Mouse (Mus musculus): ENCODE measurements around the gene Rasgrf1. TPM values are rescaled to one million over a fixed set of nuclear protein-coding genes. Genes with fewer than 3 reads are reported as not detected.

The Rasgrf1 gene
- polyA plus RNA-seq, 1 experiment from 2014 or later, result 11.2 TPM

DNA sequence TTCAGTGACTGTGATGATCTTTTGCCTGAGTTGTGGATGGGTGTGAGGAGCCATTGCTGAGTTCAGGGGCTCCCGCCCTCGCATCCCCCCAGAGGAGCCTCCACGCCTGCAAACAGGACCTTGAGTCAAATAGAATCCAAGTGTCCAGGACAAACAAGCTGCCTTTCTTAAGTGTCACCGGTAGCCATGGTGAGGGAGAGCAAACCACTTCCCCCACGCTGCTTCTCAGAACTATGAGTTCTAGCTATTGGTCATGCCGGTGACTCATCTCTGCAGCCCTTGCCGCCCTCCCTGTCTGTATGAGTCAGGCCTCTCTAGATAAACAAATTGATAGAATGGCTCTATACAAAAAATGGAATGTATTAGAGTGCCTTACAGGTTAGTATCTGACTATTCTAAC lies 35.3 kb upstream of the Rasgrf1 start:
- Histone ChIP-seq H3K27ac (ENCODE audit: low read length) (no peak overlapping the region), H3K36me3 (ENCODE audit: control insufficient read depth, insufficient read depth) (no peaks in the 10 kb centered on the region), H3K9me3 (ENCODE audit: control insufficient read depth, low read length) (peaks cover 3% of the 10 kb centered on the region; the same call in 1 of the 2 replicates), H3K4me3 (replicated peaks; ENCODE audit: low read length) (no peak overlapping the region), H3K9ac (replicated peaks; ENCODE audit: low read depth, low read length) (no peak overlapping the region), H3K4me2 (ENCODE audit: low read length) (no peak overlapping the region), H3K4me1 (replicated peaks; ENCODE audit: control insufficient read depth, insufficient read depth, low read length) (peaks cover 9% of the 10 kb centered on the region), H3K27me3 (replicated peaks; ENCODE audit: control insufficient read depth, insufficient read depth, low read length) (peaks cover 12% of the 10 kb centered on the region)
- WGBS, result 63% methylated on average over 7 of the region's 7 CpGs
- no peak for ATAC-seq

DNA sequence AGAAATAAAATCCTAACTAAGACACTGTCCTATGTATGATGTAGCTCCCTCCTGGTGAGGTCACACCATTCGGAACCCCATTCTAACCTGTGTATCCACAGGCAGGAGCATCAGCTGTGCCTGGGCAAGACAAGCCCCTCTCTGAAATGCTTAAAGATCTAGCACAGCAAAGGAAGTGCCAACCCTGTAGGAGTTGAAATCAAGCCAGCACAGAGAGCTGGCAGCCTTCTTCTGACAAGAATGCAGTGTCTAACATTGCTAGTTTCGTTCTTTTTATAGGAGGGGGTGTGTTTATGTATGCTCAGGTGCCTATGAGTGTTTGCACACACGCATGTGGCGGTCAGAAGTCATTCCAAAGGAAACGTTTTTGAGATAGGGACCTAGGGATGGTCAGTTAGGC lies 34.2 kb upstream of the Rasgrf1 start:
- no peak overlapping the region for H3K4me3 ChIP-seq (replicated peaks; ENCODE audit: low read length)
- no peak overlapping the region for H3K27ac ChIP-seq (ENCODE audit: low read length)
- peaks cover 6% of the 10 kb centered on the region for H3K9me3 ChIP-seq (ENCODE audit: control insufficient read depth, low read length)
- H3K4me1 ChIP-seq (replicated peaks; ENCODE audit: control insufficient read depth, insufficient read depth, low read length), result peaks cover 7% of the 10 kb centered on the region
- no peak overlapping the region for H3K4me2 ChIP-seq (ENCODE audit: low read length)
- H3K9ac ChIP-seq (replicated peaks; ENCODE audit: low read depth, low read length), result no peak overlapping the region
- ATAC-seq, result no peak
- peaks cover 12% of the 10 kb centered on the region for H3K27me3 ChIP-seq (replicated peaks; ENCODE audit: control insufficient read depth, insufficient read depth, low read length)
- WGBS, result 48% methylated on average over 5 of the region's 5 CpGs
- H3K36me3 ChIP-seq (ENCODE audit: control insufficient read depth, insufficient read depth), result no peaks in the 10 kb centered on the region

GRCm38 (mm10) chr9:89878471-89879020 lies 31.2 kb upstream of the Rasgrf1 start:
- Histone ChIP-seq H3K36me3 (ENCODE audit: control insufficient read depth, insufficient read depth) (no peaks in the 10 kb centered on the region), H3K4me3 (replicated peaks; ENCODE audit: low read length) (no peak overlapping the region), H3K4me1 (replicated peaks; ENCODE audit: control insufficient read depth, insufficient read depth, low read length) (no peaks in the 10 kb centered on the region), H3K27me3 (replicated peaks; ENCODE audit: control insufficient read depth, insufficient read depth, low read length) (peaks cover 17% of the 10 kb centered on the region), H3K9me3 (ENCODE audit: control insufficient read depth, low read length) (peaks cover 6% of the 10 kb centered on the region), H3K4me2 (ENCODE audit: low read length) (no peak overlapping the region), H3K27ac (ENCODE audit: low read length) (no peak overlapping the region), H3K9ac (replicated peaks; ENCODE audit: low read depth, low read length) (no peak overlapping the region)
- ATAC-seq, result no peak
- WGBS, result 45% methylated on average over 11 of the region's 11 CpGs

DNA sequence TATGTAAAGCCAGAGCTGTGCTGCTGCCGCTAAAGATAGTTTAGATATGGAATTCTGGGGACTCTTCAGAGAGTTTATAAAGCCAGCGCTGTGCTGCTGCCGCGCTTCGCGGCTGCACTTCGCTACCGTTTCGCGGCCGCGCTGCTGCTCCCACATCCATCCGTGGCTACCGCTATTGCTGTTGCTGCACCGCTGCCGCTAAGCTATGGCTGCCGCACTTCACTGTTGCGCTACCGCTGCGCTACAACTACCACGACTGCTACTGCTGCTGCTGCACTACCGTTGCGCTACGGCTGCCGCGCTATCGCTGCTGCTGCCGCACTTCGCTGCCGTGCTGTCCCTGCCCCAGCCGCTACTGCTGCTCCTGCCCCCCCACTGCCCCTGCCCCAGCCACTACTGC lies 30.1 kb upstream of the Rasgrf1 start:
- Histone ChIP-seq H3K4me3 (replicated peaks; ENCODE audit: low read length) (no peak overlapping the region), H3K4me1 (replicated peaks; ENCODE audit: control insufficient read depth, insufficient read depth, low read length) (no peaks in the 10 kb centered on the region), H3K27ac (ENCODE audit: low read length) (no peak overlapping the region), H3K9ac (replicated peaks; ENCODE audit: low read depth, low read length) (no peak overlapping the region), H3K9me3 (ENCODE audit: control insufficient read depth, low read length) (peaks cover 6% of the 10 kb centered on the region), H3K27me3 (replicated peaks; ENCODE audit: control insufficient read depth, insufficient read depth, low read length) (peaks cover 18% of the 10 kb centered on the region), H3K4me2 (ENCODE audit: low read length) (no peak overlapping the region), H3K36me3 (ENCODE audit: control insufficient read depth, insufficient read depth) (no peaks in the 10 kb centered on the region)
- 57% methylated on average over 31 of the region's 31 CpGs for WGBS
- ATAC-seq, result peak; percentile 70

DNA sequence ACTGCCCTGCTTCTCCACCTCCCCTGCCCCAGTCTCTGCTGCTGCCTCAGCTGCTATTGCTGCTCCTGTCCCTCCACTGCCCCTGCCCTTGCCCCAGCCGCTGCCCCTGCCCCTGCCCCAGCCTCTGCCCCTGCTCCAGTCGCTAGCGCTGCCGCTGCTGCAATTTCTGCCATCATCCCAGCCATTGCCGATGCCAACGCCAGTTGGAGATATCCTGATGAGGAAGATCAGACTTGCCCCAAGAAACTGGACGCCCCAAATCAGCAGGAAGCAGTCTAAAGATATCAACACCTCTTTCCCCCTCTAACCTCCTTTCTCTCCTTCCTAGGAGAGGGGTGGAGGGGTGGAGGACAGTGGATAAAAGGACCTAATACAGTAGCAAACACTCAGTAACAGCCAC lies 28.2 kb upstream of the Rasgrf1 start:
- no peak overlapping the region for H3K4me2 ChIP-seq (ENCODE audit: low read length)
- ATAC-seq, result no peak
- WGBS, result 48% methylated on average over 7 of the region's 7 CpGs
- peaks cover 6% of the 10 kb centered on the region for H3K9me3 ChIP-seq (ENCODE audit: control insufficient read depth, low read length)
- no peaks in the 10 kb centered on the region for H3K4me1 ChIP-seq (replicated peaks; ENCODE audit: control insufficient read depth, insufficient read depth, low read length)
- H3K36me3 ChIP-seq (ENCODE audit: control insufficient read depth, insufficient read depth), result no peaks in the 10 kb centered on the region
- no peak overlapping the region for H3K27ac ChIP-seq (ENCODE audit: low read length)
- H3K27me3 ChIP-seq (replicated peaks; ENCODE audit: control insufficient read depth, insufficient read depth, low read length), result peaks cover 23% of the 10 kb centered on the region
- no peak overlapping the region for H3K4me3 ChIP-seq (replicated peaks; ENCODE audit: low read length)
- no peak overlapping the region for H3K9ac ChIP-seq (replicated peaks; ENCODE audit: low read depth, low read length)

DNA sequence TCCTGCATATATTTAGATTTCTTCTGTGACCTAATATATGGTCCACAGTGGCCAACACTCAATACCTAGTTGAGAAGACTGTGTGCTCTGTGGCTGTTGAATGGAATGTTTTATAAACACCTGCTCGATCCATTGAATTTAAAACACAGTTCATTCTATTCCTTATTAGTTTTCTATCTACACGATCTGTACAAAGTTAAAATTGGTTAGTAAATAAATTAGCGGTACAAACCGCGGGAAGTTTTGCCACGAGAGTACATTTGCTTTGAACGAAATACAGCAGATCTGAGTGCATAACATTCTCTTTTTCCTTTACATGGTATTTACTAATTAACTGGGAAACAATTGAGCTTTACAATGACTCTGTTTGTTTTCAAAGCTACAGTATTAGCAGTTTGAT lies 27.1 kb upstream of the Rasgrf1 start:
- H3K9ac ChIP-seq (replicated peaks; ENCODE audit: low read depth, low read length), result no peak overlapping the region
- WGBS, result 53% methylated on average over 7 of the region's 7 CpGs
- H3K36me3 ChIP-seq (ENCODE audit: control insufficient read depth, insufficient read depth), result no peaks in the 10 kb centered on the region
- peaks cover 6% of the 10 kb centered on the region for H3K9me3 ChIP-seq (ENCODE audit: control insufficient read depth, low read length)
- no peak overlapping the region for H3K27ac ChIP-seq (ENCODE audit: low read length)
- no peaks in the 10 kb centered on the region for H3K4me1 ChIP-seq (replicated peaks; ENCODE audit: control insufficient read depth, insufficient read depth, low read length)
- H3K4me2 ChIP-seq (ENCODE audit: low read length), result no peak overlapping the region
- no peak for ATAC-seq
- H3K4me3 ChIP-seq (replicated peaks; ENCODE audit: low read length), result no peak overlapping the region
- H3K27me3 ChIP-seq (replicated peaks; ENCODE audit: control insufficient read depth, insufficient read depth, low read length), result peaks cover 21% of the 10 kb centered on the region

DNA sequence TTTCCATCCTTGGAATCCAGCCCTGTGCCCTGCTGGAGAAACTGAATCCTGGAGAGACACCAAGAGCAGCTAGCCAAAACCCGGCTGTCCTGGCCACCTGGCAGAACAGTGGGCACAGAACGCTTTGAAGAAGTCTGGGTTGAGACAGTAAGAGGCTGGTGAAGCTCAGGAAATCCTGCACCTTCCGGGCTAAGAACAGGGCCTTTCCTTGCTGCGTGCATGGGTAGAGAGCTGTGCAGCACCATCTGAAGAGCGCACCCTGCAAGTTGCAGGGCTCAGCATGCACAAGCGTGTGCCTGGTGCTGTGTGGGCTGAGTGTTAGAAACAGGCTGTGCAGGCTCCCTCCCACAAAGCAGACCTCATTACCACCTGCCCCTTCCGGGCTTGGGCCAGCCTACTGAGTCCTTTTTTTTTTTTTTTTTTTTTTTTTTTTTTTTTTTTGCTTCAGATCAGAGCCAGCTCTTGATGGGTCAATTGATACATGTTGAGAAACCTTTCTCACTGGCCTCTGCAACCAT lies 23.9 kb upstream of the Rasgrf1 start:
- Histone ChIP-seq H3K4me2 (ENCODE audit: low read length) (no peak overlapping the region), H3K27me3 (replicated peaks; ENCODE audit: control insufficient read depth, insufficient read depth, low read length) (peaks cover 19% of the 10 kb centered on the region), H3K36me3 (ENCODE audit: control insufficient read depth, insufficient read depth) (no peaks in the 10 kb centered on the region), H3K4me3 (replicated peaks; ENCODE audit: low read length) (no peak overlapping the region), H3K9ac (replicated peaks; ENCODE audit: low read depth, low read length) (no peak overlapping the region), H3K9me3 (ENCODE audit: control insufficient read depth, low read length) (no peaks in the 10 kb centered on the region), H3K4me1 (replicated peaks; ENCODE audit: control insufficient read depth, insufficient read depth, low read length) (no peaks in the 10 kb centered on the region), H3K27ac (ENCODE audit: low read length) (no peak overlapping the region)
- 47% methylated on average over 7 of the region's 7 CpGs for whole genome bisulfite sequencing
- peak; percentile 47; the same call in 1 of the 2 replicates for ATAC-seq

DNA sequence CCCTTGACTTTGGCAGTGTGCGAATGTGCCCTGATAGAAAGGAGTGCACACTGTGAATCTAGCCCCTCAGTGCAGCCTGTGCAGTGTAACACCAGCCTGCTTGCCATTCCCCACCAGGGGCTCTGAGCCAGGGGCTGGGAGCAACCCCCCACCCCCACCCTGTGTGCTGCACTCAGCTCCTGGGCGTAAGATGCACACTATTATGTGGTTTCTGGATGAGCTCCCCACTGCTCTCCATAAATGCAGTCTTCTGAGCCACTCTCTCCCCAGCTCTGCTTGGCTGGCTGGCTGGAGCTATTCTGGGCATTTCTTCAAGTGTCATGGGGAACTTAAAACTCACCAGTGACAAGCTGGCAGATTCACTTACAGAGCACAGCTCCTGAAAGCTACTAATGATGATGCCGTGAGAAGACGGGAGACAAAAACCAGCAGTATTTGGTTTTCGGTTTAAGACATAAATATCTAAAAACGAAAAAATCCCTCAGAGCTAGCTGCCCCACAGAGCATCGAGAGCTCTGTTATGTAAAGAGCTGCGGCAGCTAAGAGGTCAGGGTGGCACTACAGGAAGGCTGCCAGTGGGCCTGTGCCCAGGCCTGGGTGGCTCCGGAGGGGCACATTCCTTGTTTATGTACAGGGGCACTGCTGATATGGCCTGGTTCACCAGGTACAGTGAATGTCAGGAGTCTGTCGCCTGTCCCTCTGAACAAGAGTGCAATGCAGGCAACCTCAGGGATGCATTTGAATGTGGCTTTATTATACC lies 18.0 kb upstream of the Rasgrf1 start:
- Histone ChIP-seq H3K27me3 (replicated peaks; ENCODE audit: control insufficient read depth, insufficient read depth, low read length) (0 out of 2 replicates have a peak, but pooled peaks cover 3% of the 10 kb centered on the region), H3K9ac (replicated peaks; ENCODE audit: low read depth, low read length) (no peak overlapping the region), H3K4me2 (ENCODE audit: low read length) (no peak overlapping the region), H3K27ac (ENCODE audit: low read length) (peak overlapping the region; percentile 20), H3K36me3 (ENCODE audit: control insufficient read depth, insufficient read depth) (no peaks in the 10 kb centered on the region), H3K4me1 (replicated peaks; ENCODE audit: control insufficient read depth, insufficient read depth, low read length) (peaks cover 5% of the 10 kb centered on the region), H3K9me3 (ENCODE audit: control insufficient read depth, low read length) (no peaks in the 10 kb centered on the region), H3K4me3 (replicated peaks; ENCODE audit: low read length) (no peak overlapping the region)
- 59% methylated on average over 10 of the region's 10 CpGs for WGBS
- ATAC-seq, result peak; percentile 95

- Histone ChIP-seq H3K4me1 (replicated peaks; ENCODE audit: control insufficient read depth, insufficient read depth, low read length) (peaks cover 5% of the 10 kb centered on the region), H3K4me3 (replicated peaks; ENCODE audit: low read length) (no peak overlapping the region), H3K9me3 (ENCODE audit: control insufficient read depth, low read length) (no peaks in the 10 kb centered on the region), H3K4me2 (ENCODE audit: low read length) (no peak overlapping the region), H3K27ac (ENCODE audit: low read length) (no peak overlapping the region), H3K36me3 (ENCODE audit: control insufficient read depth, insufficient read depth) (no peaks in the 10 kb centered on the region), H3K9ac (replicated peaks; ENCODE audit: low read depth, low read length) (no peak overlapping the region), H3K27me3 (replicated peaks; ENCODE audit: control insufficient read depth, insufficient read depth, low read length) (no peaks in the 10 kb centered on the region)
- ATAC-seq, result no peak
- 77% methylated on average over 5 of the region's 5 CpGs for WGBS
These were observed 17.0 kb upstream of the Rasgrf1 start for GRCm38 (mm10) chr9:89892540-89893188.

Data from forebrain, embryonic 16.5 days (tissue).